Mouse (Mus musculus): Measurements from ENCODE around the gene Hmga2.
"Not testable (repeated sequence)": the region's sequence is repeated elsewhere in the genome, so short reads cannot be mapped to it uniquely, and the experiment has no call there.

Gene Hmga2

DNA sequence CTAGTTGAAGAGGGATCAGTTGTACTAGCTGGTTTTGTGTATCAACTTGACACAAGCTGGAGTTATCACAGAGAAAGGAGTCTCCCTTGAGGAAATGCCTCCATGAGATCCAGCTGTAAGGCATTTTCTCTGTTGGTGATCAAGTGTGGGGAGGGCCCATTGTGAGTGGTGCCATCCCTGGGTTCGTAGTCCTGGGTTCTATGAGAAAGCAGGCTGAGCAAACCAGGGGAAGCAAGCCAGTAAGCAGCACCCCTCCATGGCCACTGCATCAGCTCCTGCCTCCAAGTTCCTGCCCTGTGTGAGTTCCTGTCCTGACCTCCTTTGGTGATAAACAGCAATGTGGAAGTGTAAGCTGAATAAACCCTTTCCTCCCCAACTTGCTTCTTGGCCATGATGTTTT is 137.8 kb downstream of the Hmga2 start:
- not testable (repeated sequence) for DNase-seq

DNA sequence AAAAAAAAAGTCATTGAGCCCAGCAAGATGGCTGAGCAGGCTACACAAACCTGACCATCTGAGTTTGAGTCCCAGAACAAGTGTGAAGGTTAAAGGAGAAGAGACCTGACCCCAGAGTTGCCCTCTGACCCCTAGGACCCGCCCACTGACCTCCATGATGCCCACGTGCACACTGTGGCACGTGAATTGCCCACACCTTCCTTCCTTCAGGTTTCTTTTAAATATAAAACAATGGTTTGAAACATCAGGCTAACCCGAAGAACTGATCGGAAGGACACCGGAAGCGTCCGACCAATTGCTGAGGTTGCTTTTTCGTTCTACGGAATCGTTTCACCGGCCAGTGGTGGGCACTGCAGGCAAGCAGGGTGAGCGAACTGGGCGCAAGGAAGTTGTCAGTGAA is 148.3 kb downstream of the Hmga2 start:
- no peak for DNase-seq

DNA sequence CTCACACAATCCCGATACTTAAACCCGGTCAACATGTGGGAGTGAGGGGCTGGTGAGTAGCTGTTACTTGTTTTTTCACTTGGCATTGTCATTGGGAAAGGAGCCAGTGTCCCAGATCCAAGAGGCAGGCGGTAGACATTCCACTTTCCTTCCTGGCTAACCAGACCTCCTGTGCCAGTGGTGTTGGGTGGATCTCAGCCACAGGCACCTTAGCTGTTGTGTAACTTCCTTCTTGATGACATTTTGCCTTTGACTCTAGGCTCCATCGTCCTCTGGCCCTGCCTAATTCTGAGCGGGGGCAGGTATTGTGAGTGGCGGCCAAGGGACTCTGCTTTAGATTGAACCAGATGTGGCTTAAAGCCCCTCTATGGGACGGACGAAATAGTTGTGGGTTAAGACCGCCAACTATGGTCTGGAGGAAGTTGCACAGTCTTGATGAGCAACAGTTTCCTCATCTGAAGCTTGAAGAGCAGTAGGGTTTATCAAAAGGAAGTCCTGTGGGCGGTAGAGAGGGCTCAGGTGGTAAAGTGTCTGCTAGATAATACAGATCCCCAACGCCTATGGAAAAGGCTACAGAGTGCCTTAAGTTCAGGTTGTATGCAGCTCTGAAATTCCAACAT is 152.6 kb downstream of the Hmga2 start:
- no peak for DNase-seq

DNA sequence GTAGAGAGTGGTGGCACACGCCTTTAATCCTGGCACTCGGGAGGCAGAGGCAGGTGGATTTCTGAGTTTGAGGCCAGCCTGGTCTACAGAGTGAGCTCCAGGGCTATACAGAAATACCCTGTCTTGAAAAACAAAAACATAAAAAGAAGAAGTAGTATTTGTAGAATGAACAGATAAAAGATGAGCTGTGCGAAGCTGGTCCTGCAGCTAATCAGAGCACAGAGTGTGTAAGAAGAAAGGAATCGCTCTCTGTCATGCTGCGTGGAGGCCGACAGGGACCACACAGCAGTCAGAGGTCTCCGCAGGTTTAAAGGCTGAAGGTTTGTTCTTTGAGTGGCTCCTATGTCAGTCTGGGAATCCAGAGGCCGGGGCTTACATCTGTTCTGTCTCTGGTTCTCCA is 153.5 kb downstream of the Hmga2 start:
- DNase-seq: no peak

DNA sequence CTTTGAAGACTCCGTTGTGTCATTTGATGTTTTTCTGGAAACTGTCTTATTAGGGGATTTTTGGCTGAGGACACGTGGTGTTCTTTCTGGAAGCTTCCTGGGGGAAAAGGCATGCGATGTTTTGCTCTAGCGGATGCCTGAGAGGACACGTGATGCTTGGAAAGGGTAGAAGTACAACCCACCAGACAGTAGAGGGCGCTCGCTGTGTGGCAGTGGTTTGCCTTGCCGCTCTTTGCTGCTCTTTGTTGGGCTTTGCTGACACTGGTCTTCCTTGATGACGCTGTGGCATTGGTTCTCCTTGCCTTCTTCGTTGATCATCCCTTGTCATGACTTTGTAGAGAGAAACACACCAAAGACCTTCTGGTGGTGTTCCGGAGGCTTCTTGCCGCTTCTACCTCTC is 156.7 kb downstream of the Hmga2 start:
- DNase-seq: no peak

Data from cerebellum, adult 9-10 months (tissue).